Mouse (Mus musculus): ENCODE measurements around the gene Gm20835. TPM values are rescaled to one million over a fixed set of nuclear protein-coding genes. Genes with fewer than 3 reads are reported as not detected.
"Not testable (repeated sequence)": the region's sequence is repeated elsewhere in the genome, so short reads cannot be mapped to it uniquely, and the experiment has no call there.

The Gm20835 gene
- not detected in 2 replicates for polyA plus RNA-seq (2016; fragmentation: Nextera tagmentation; extraction: Ambion mirVana)

DNA sequence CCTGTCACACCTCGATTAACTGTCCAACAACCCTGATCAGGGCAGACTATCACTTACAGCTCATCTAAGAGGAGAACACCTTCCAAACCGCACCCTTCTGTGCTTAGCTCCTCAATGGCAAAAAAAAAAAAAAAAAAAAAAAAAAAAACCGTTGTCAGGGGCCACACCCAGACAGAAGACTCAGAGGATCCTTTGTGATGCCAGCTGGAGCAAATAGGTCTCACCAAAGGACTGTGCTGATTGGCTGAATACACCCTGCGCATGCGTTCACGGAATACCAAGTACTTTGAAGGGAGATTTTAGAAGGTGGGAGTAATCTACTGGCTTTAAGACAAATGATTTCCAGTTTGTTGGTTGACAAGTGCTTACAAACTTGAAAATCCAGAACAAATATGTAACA, at the start of gene Gm20835:
Gene Gm20835 (minus strand): TSS at position 101 of the 400 bp plus-strand sequence.
- H3K9me3 ChIP-seq (replicated peaks); H3K36me3 ChIP-seq; DNase-seq (ENCODE audit: low spot score); H3K27me3 ChIP-seq (ENCODE audit: low read depth, poor library complexity, severe bottlenecking); H3K27ac ChIP-seq (replicated peaks); H3K4me3 ChIP-seq; H3K4me1 ChIP-seq: not testable (repeated sequence)
- no CpG with 5 or more reads among the region's 6 CpGs for WGBS

Data from midbrain, embryonic 10.5 days (tissue).